Mouse (Mus musculus): ENCODE results near the gene Smr3a.

Gene Smr3a

GRCm38 (mm10) chr5:88002249-88002648, at the start of gene Smr3a:
Gene Smr3a (plus strand): TSS chr5:88002549.
- no peak for DNase-seq

GRCm38 (mm10) chr5:87969201-87969600, 33.1 kb upstream of the Smr3a start, which contains the start of the genes 2310003L06Rik and Gm28434:
Gene 2310003L06Rik (plus strand): TSS chr5:87969459.
Gene Gm28434 (plus strand): TSS chr5:87969517.
- DNase-seq: no peak

DNA sequence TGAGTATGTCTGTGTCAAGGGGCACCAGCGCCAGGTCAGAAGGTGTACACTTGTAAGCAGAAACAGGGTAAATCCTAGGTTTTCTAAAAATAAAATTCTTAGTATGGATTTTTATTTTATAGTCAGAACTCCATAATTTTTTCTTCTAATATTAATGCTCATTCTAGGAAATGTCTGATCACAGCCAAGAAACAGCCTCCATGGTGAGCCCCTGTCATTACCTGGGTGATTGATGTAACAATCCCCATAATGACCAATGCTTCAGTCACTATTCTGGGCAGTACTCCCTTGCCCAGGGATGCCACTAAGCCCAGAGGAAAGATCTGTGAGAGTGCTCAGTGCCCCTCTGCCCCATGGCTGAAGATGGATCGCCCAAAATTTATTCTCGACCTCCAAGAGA, 23.2 kb upstream of the Smr3a start, which contains the start of gene Cabs1:
TSS of gene Cabs1 (plus strand) at position 301 of the 400 bp plus-strand sequence.
- no peak for DNase-seq

DNA sequence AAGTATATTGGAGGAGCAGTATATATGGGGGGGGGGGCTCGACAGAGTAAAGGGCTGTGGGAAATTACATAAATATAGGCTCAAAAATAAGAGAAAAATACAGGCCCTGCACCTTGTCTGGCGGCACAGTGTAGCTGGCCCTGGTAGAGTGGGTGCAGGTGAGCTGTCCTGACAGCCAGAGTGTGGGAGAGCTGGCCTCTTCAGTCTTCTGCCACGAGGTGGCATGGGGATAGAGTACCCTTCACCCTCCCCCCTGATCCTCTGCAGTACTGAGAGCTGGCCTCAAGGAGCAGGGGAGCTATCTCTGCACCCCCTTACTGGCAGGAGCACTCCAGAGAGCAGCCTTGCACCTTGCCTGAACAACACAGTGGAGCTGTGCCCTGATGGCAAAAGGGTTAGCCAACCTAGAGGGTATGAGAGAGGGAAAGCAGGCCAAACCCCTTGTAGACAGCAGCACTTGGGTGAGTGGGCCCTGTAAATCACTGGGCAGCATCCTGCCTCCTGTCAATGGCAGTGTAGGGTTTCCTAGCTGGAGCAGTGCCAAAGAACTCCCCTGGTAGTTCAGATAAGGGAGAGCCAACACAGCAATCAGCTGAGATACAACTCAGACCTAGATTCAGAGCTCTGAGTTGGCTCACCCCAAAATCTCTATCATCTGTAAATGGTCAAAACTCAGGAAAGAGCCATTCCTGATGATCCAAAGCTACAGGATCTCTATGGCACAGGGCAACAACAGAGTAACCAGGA, 19.7 kb upstream of the Smr3a start:
- DNase-seq: no peak

GRCm38 (mm10) chr5:88005241-88005640, 2.9 kb downstream of the Smr3a start:
- DNase-seq: no peak

Measured in thymus, adult 18-20 months (tissue).